Mouse (Mus musculus) gastrocnemius, postnatal 14 days (tissue): Measurements from ENCODE around the gene 4933402D24Rik. TPM values are rescaled to one million over a fixed set of nuclear protein-coding genes. Genes with fewer than 3 reads are reported as not detected.

Experiments used
- total RNA-seq, 2 experiments: library from RNA; stranded (reverse); gene quantifications; 2 replicates each; pipeline ENCODE4 v1.2.3; 2021

4933402D24Rik gene
- total RNA-seq, 2 experiments from 2014 or later = not detected

Other genes with a start within 250 kb of the 4933402D24Rik start
- not detected for gene Gm39653, start 153.3 kb downstream of the 4933402D24Rik start, total RNA-seq
- not detected for gene Dytn, start 82.3 kb downstream of the 4933402D24Rik start, total RNA-seq
- gene Mdh1b, start 38.9 kb downstream of the 4933402D24Rik start, total RNA-seq = not detected
- 10 to 100 TPM; 12.5 to 17.2 TPM for gene Fastkd2, start 38.7 kb downstream of the 4933402D24Rik start, total RNA-seq